Mouse (Mus musculus): ENCODE data around the gene Arf5. TPM values are rescaled to one million over a fixed set of nuclear protein-coding genes. Genes with fewer than 3 reads are reported as not detected.

Arf5 gene
- 100 to 1,000 TPM; 162 to 164 TPM for total RNA-seq (2021)

DNA sequence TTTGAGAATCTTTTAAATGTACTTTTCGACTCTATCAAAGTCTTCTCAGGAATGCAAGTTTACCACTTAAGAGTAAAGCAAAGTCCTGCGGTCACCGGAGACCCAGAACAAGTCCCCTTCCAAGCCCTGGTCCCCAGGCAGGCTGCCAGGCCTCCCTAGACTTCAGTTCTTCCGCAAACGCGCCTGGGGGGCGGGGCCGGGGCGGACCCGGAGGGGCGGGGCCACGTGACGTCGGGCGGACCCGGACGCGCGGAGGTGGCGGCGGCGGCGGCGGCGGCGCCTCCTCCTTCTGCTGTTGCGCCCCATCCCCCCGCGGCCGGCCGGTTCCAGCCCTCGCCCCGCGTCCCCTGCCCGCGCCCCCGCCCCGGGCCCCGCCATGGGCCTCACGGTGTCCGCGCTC is at the start of gene Arf5:
Gene Arf5 (plus strand): TSS at position 248 of the 400 bp plus-strand sequence.
- intact Hi-C loops (cut with DNase I) = loop anchor here (5.0 to 10.0 kb wide), 3 partner anchors 54 to 201 kb away; partner anchors contain the start of gene Snd1
- DNase-seq = peak; percentile 95 to 98

DNA sequence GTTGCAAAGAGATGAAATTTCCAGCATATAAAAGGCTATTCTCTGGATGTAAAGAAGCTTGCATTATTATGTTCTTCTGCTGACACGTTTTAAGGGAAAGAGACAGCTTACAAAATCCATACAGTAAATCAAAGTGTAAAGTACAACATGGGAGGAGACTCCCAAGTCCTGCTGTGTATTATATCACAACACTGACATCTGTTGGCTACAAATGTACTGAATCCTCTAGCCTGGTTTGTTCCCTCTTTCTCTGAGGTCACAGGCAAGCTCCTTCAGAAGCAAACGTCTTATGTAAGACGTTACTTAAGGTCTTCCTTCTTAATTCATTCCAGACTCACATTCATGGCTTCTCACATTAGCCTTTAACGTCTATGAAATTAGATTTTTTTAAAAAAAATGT is 41.4 kb upstream of the Arf5 start:
- no peak for DNase-seq
- intact Hi-C loops (cut with DNase I) = no loop called here

DNA sequence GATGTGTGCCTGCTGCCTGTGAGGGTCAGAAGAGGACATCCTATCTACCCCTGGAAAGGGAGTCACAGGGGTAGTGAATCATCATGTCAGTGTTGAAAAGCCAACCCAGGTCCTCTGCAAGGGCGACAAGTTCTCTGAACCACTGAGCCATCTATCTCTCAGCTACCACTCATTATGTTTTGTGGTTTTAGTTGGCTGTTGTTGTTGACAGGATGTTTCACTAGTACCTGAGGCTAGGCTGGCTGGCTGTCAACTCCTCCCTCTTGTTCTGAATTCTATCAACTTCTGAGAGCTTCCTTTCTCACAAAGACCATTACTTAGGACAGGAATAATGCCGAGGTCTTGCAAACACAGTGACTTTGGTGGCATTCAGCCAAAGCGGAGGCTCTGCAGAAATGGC is 38.2 kb upstream of the Arf5 start:
- intact Hi-C loops (cut with DNase I) = no loop called here

DNA sequence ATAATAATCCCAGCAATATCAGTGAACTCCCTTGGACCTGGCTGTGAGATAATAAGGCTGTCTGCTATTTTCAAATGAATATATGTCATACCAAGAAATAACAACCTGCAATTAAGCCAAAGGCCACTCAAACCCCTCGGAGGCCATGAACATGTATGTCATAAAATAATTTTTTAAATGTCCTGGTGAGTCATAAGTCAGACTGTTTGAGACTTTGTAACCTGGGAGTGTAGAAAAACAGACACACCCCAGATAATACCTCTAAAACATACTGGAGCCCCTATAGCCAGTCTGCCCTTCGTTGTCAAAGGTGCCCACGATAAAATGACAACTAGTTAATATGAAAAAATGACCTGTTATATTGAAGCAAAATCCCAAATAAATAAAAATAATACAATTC is 34.3 kb upstream of the Arf5 start:
- intact Hi-C loops (cut with DNase I) = no loop called here
- DNase-seq = no peak

More for the DNA sequence above, 38.2 kb upstream of the Arf5 start:
- DNase-seq = no peak

DNA sequence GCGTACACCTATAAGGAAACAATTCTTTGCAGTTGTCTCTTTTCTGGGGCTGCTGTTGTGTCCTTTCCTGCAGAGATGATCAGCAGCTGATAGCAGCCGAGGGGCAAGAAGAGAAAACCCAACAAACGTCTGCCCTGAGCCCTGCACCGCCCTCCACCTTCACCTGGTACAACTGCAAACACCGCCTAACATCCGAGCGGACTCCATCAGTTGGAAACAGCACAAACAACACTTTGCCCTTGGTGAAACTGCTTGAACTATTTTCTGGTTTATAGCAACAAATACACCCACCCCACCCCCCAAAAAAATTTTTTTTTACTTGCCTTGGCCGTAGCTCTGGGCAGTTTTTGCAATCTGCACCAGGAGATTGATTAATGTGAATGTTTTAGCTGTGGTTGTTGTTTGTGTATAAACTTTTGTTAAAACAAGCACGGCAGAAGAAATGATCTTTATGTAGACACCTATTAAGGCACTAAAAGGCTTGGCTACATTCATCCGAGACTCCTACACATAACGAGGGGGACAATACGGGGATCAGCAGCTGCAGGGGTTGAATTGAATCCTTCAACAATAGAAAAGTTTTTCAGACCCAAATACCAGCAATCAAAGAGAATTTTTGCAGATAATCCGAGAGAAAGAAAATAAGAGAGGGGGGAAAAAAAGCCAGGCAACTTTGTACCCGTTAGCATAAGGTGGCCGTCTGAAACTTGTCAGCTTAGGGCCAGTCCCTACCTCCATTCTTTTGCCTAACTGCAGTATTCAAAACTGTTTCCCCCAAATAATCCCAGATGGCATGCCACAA is 27.1 kb upstream of the Arf5 start:
- DNase-seq = no peak
- intact Hi-C loops (cut with DNase I) = no loop called here

DNA sequence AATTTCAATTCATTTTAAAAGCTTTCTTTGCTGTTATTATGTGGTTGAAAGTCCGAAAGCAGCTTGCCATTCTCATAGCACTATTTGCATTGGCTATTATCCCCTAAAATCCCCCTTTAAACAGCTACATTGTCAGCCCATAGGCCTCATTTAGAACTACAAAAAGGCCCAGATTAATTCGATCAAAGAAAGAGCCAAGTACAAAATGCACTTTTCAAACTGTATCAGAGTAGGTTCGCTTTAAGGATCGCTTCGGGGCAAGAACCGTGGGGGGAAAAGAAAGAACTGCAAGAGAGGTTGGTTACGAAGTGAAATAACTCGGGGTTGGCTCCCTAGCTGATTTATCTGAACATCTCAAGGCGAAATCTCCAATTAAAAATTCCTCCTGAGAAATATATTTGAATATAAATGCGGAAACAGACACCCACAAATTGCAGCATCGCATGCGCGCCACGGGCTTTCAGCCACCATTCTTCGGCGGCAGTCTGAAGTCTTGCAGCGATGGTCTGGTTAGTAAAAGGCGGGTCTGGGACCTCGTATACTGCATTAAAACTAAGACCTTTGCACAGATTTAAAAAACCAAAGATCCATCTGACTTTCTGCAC is 26.4 kb upstream of the Arf5 start:
- intact Hi-C loops (cut with DNase I) = no loop called here
- DNase-seq = no peak

DNA sequence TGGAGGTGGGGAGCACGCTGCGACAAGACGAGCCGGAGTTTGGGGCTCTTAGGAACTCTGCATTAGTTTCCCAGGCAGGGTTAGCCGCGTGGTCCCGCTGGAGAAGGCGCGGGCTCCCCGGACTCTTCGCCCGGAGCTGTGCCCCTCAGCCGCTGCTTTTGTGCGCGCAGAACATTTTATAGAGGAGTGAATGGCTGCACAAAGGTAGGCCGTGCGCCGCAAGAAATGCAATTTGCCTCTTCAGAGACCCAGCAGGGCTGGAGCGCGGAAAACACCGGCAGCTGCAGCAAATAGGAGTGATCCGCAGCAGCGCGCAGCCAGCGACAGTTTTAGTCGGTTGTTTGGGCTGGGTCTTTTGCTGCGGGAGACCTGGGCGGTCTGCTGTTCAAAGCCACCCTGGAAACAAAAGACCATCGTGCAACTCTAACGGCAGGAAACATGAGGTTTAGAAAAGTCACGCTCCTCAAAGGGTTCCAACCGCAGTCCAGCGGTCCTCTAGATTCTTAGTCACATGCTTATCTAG is 25.6 kb upstream of the Arf5 start, which contains the start of gene Zfp800:
Gene Zfp800 (minus strand): TSS at position 325 of the 523 bp plus-strand sequence.
- DNase-seq = peak in 1 of 2 experiments; percentile 6
- intact Hi-C loops (cut with DNase I) = no loop called here

DNA sequence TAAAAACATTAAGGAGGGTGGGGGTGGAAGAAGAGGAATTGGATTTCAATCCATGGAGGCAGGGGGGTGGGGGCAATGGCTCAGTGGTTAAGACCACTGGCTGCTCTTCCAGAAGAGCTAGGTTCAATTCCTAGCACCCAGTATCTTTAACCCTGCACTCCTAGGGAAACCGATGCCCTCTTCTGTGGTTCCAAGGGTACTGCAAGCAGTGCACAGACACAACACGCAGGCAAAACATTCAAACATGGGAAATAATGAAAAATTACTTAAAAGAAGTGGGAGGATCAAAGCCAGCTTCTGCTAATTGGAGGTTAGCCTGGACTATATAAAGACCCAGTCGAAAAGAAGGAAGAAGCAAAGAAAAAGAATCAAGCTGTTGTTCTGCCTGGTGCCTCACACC is 24.6 kb upstream of the Arf5 start:
- intact Hi-C loops (cut with DNase I) = no loop called here
- no peak for DNase-seq

DNA sequence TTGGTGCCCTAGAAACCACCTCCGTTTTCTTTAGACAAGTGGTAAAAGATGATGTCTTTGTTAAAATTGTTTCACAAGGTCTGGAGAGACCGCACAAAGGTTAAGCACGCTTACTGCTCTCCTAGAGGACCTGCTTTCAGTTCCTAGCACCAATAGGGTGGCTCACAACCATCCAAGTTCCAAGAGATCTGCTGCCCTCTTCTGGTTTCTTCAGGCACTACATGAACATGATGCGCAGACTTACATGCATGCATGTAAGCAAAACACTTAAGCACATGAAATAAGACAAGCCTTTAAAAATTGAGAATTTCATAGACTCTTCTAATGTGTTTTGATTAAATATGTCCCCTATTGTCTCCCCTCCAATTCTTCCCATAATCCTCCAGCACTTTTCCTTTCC is 23.6 kb upstream of the Arf5 start:
- intact Hi-C loops (cut with DNase I) = no loop called here
- DNase-seq = no peak

DNA sequence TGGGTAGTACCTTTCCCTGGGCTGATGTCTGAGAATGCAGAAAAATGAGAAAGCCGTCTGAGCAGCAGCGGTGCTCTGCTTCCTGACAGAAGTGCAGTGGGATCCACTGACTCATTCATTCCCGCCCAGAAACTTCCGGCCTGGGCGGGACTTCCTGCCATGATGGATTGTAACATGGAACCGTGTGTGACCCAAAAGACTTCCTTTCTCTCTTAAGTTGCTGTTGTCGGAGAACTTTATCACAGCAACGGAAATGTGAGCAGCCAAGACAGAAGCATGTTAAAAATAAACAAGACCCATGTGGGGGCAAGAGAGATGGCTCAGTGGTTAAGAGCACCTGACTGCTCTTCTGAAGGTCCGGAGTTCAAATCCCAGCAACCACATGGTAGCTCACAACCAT is 13.3 kb upstream of the Arf5 start:
- DNase-seq = peak; percentile 37 to 58
- intact Hi-C loops (cut with DNase I) = no loop called here

DNA sequence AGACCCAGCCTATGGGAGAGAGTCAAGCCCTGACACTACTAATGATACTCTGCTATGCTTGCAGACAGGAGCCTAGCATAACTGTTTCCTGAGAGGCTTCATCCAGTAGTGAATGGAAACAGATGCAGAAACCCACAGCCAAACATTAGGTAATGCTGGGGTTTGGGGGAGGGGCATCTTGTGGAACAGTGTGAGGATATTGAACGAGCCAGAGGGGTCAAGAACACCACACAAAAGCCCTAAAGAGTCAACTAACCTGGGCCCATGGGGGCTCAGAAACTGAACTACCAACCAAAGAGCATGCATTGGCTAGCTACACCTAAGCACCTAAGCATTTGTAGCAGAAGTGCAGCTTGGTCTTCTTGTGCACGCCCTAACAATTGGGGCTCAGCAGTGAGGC is 12.1 kb upstream of the Arf5 start:
- DNase-seq = no peak
- intact Hi-C loops (cut with DNase I) = no loop called here

DNA sequence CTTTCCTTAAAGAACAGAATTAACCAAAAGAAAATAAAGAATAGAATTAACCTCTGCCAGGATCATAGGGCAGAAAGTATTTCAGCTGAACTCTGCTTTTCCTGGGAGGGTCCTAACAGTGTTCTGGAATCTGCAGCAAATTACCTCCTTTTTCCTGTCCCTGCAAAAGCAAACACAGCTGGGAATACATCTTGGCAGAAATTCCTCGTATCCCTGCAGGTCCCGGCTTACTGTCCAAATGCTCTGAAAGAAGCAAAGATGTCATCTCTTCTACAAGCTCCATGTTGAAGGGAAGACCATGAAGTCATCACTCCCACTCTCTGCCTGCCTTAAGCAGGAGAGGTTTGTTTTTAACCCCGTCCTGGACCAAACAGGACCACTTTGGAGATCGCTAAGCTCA is 6.4 kb upstream of the Arf5 start:
- intact Hi-C loops (cut with DNase I) = no loop called here
- peak; percentile 20 to 41 for DNase-seq

DNA sequence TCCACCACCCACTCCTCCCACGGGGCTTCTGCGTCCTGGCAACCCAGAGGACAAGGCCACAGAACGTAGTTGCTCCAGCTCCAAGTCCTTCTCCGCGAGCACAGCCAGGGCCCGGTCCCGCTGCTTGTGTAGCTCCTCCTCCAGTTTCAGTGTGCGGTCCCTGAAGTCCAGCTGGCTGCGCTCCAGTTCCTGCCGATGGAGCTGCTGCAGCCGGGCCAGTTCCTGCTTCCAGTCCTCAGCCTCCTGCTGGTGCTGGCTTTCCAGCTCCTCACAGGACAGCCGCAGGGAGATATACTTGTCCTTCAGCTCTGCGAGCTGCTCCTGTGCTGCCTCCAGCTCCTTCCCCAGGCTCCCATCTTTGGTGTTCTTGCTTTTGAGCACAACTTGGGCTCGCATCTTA is 4.9 kb upstream of the Arf5 start:
- DNase-seq = peak; percentile 89
- intact Hi-C loops (cut with DNase I) = no loop called here

DNA sequence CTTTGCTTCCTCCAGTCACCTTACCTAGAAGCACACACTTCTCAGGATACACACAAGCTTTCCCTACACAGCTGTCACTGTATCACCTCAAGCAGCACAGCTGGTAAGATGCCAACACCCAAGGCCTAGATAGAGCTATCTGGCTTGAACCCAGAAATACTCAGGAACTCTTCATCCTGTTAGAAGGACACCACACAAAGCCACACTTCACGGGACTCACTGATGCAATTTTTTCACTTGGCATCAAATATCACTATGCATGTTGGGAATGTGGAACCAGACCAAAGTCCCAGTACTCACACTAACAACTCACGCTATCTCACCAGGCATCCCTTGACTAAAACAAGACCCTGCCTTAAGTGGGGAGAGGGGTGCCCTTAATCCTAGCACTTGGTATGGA is 3.7 kb upstream of the Arf5 start:
- no peak for DNase-seq
- intact Hi-C loops (cut with DNase I) = loop anchor here (5.0 to 10.0 kb wide), 3 partner anchors 58 to 205 kb away; partner anchors contain the start of gene Snd1

DNA sequence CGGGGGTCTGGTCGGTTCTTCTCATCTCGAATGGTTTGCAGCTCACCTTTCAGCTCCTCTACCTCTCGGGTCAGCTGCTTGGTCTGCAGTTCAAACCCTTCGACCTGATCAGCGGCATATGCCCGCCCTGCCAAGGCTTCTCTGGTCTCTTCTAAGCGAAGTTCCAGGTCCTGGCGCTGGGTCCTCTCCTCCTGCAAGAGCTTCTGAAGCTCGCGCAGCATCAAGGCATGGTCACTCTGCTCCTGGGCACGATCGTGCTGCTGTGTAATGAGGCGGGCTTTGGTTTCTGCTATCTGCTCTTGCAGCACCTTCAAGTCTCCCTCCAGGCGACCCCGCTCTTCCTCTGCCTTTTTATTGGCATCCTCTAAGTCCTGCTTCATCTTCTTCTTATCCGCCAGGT is 3.0 kb upstream of the Arf5 start:
- intact Hi-C loops (cut with DNase I) = loop anchor here (5.0 to 10.0 kb wide), 3 partner anchors 57 to 204 kb away; partner anchors contain the start of gene Snd1
- no peak for DNase-seq

DNA sequence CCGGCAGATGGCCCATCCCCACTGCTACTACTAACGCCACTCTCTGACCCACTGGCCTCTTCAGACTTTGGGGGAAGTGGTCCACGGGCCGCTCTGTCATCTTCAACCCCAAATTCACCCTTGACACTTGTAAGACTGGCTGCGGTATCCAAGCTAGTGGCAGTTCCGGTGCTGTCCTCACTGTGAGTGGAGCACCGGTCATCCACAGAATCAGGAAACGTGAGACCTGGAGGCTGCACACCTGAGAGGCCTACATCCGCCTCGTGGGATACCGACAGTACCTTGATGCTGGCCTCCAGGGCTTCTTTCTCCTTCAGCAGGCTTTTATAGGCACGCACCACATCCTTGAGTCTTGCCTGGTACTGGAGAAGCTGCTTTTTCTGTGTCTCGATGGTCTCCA is 2.5 kb upstream of the Arf5 start:
- DNase-seq = no peak
- intact Hi-C loops (cut with DNase I) = loop anchor here (5.0 to 10.0 kb wide), 3 partner anchors 56 to 204 kb away; partner anchors contain the start of gene Snd1

DNA sequence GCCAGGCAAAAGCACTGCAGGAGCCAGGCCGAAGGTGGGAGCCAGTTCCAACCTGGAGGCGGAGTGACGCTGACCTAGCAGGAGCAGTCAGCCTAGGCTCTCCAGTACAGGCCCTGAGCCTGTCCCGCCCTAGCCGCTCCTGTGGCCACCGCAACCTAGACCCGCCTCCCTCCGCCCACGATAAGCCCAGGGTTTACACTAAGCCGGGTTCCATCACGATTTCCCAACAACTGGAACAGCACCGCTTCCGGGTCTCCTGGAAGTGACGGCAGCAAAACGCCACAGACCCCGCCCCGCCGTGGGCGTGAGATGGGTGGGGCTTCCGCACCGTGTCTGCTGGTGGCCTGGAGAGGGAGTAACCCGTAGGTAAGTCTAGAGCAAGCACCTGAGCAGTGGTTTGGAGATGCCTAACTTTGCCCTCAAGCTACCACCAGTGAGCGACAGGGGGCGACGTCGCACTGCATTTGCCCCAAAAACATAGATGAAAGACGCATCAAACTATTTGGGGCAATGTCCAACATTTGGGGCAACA is 1.8 kb upstream of the Arf5 start:
- intact Hi-C loops (cut with DNase I) = loop anchor here (5.0 to 10.0 kb wide), 3 partner anchors 56 to 203 kb away; partner anchors contain the start of gene Snd1
- peak; percentile 96 for DNase-seq

DNA sequence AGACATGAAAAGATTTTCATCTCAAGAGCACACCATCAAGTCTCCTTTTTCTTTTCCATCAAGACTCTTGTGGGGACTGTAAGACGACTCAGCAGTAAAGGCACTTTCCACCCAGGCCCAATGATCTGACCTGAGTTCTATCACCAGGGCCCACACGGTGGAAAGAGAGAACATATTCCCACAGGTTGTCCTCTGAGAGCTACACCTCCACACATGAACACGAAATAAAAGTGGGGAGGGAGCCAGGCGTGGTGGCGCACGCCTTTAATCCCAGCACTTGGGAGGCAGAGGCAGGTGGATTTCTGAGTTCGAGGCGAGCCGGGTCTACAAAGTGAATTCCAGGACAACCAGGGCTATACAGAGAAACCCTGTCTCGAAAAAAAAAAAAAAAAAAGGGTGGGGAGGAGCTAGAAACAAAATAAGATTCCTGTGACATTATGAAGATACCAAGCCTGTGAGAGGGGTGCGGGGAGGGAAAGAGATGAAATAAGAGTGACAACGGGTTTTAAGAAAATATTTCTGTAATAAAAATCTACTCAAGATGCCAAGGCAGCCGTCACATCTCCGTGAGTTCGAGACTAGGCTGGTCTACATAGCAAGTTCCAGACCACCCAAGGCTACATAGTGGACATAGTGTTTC is 589 bp upstream of the Arf5 start:
- no peak for DNase-seq
- intact Hi-C loops (cut with DNase I) = loop anchor here (5.0 to 10.0 kb wide), 3 partner anchors 55 to 202 kb away; partner anchors contain the start of gene Snd1

DNA sequence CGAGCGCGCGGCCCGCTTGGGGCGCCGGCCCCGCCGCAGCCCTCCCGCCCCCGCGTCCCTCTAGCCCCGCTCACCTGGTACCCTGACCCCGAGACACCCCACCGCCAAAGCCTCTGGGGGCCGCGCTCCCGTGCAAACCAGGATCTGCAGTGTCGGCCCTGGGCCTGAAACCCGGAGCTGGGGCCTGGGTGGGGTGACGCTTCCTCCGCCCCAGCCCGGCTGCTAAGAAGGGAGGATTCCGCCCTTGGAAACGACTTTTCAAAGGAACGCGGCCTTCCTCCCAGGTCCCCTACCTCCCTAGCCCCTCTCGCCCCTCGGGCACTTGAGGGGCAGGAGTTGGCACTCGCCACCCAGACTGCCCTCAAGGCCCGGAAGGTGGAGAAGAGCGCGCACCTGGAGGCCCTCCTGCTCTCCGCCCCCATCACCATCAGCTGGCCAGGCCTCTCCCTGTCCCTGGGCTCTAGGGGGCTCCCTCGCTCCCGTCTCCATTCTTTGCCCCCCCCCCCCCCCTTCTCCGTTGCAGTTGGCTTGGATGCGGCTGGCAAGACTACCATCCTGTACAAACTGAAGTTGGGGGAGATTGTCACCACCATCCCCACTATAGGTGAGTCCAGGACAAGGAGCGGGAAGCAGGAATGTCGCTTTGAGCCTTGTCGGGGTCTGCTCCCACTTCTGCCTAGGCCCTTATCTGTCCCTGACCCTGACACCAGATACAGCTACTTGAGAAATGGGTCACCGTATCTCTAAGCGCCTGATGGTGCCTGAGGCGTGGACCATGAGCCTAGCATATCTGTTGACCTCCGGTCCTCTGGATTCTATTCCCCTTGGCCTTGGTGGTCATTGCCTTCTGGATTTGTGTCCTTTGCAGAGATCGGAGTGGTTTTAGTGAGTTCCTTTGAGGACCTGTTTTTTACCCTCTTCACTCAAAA is 671 bp downstream of the Arf5 start:
- intact Hi-C loops (cut with DNase I) = loop anchor here (5.0 to 10.0 kb wide), 3 partner anchors 53 to 201 kb away; partner anchors contain the start of gene Snd1

More for the DNA sequence above, 671 bp downstream of the Arf5 start:
- DNase-seq = peak; percentile 53 to 75
